Mouse (Mus musculus): ENCODE measurements around the gene Fat1. TPM values are rescaled to one million over a fixed set of nuclear protein-coding genes. Genes with fewer than 3 reads are reported as not detected.

Gene Fat1
- total and polyA plus RNA-seq, 3 experiments = 9.8 to 18.7 (median 16.6) TPM

DNA sequence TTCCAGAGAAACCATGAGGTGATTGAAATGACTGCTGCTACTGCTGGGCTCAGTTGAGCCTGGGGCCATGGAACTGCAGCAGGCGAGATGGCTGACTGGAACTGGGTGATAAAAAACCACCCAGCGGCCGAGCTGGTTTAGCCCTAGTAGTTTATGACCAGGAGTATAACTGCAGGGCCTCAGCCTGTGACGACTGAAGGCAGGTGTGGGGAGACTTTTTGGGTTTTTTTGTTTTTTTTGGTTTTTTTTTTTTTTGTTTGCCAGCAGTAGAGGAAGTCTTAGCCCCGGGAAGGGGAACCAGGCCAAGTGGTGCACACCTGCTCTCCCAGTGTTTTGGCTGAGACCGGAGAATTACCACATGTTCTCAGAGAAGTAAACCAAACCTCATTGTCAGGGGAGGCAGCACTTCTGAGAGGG lies 92.8 kb downstream of the Fat1 start:
- Histone ChIP-seq H3K9ac (ENCODE audit: low read depth, low read length) (no peak overlapping the region), H3K36me3 (ENCODE audit: control insufficient read depth, insufficient read depth, low read length) (no peaks in the 10 kb centered on the region), H3K79me2 (replicated peaks; ENCODE audit: control insufficient read depth, insufficient read depth, low read length) (no peaks in the 10 kb centered on the region), H3K4me1 (ENCODE audit: control insufficient read depth, insufficient read depth, low read length) (no peaks in the 10 kb centered on the region), H3K27me3 (ENCODE audit: control insufficient read depth, insufficient read depth, low read length) (no peaks in the 10 kb centered on the region), H3K4me3 (no peak overlapping the region), H3K27ac (no peak overlapping the region)
- intact Hi-C loops (cut with DNase I) = no loop called here
- WGBS = 78% methylated on average over 6 of the region's 6 CpGs
- TF ChIP-seq POLR2A (IDR thresholded peaks at IDR 0.05; ENCODE audit: insufficient read depth, low read depth, low read length) = no peak
- TF ChIP-seq EP300 (IDR thresholded peaks at IDR 0.05; ENCODE audit: insufficient read depth, low read depth, low read length) = no peak
- no peak for TF ChIP-seq CTCF (IDR thresholded peaks at IDR 0.05)
- DNase-seq = no peak

DNA sequence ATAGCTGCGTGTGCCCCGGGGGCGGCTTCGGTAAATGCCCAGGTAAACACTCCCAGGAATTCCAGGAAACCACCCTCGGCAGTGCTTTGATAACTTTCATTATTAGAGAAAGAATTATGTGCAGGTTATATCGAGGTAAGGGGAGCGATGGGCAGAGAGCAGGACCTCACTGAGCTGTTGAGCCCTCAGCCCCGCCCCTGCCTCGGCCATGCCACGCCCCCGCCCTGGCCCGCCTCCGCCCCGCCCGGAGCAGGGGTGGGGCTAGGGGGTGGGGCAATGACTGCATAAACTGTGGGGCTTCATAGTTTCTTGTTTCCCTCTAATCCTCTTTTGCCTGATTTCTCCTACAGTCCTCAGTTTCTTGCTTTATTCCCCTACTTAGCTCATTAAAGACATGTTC lies 103.1 kb downstream of the Fat1 start:
- no peak for DNase-seq
- 84% methylated on average over 15 of the region's 15 CpGs for WGBS
- no peaks in the 10 kb centered on the region for H3K4me1 ChIP-seq (ENCODE audit: control insufficient read depth, insufficient read depth, low read length)
- intact Hi-C loops (cut with DNase I) = no loop called here
- H3K27me3 ChIP-seq (ENCODE audit: control insufficient read depth, insufficient read depth, low read length) = no peaks in the 10 kb centered on the region
- H3K9ac ChIP-seq (ENCODE audit: low read depth, low read length) = no peak overlapping the region
- no peak overlapping the region for H3K4me3 ChIP-seq
- TF ChIP-seq CTCF (IDR thresholded peaks at IDR 0.05) (no peak), POLR2A (IDR thresholded peaks at IDR 0.05; ENCODE audit: insufficient read depth, low read depth, low read length) (no peak), EP300 (IDR thresholded peaks at IDR 0.05; ENCODE audit: insufficient read depth, low read depth, low read length) (no peak)
- H3K27ac ChIP-seq = no peak overlapping the region
- no peaks in the 10 kb centered on the region for H3K79me2 ChIP-seq (replicated peaks; ENCODE audit: control insufficient read depth, insufficient read depth, low read length)
- no peaks in the 10 kb centered on the region for H3K36me3 ChIP-seq (ENCODE audit: control insufficient read depth, insufficient read depth, low read length)

DNA sequence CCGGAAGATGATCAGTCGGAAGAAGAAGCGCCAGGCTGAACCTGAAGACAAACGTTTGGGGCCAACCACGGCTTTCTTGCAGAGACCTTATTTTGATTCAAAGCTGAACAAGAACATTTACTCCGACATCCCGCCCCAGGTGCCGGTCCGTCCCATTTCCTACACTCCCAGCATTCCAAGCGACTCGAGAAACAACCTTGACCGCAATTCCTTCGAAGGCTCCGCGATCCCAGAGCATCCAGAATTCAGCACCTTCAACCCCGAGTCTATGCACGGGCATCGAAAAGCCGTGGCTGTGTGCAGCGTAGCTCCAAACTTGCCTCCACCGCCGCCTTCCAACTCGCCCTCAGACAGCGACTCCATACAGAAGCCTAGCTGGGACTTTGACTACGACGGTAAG lies 108.9 kb downstream of the Fat1 start:
- Histone ChIP-seq H3K36me3 (ENCODE audit: control insufficient read depth, insufficient read depth, low read length) (no peaks in the 10 kb centered on the region), H3K27me3 (ENCODE audit: control insufficient read depth, insufficient read depth, low read length) (no peaks in the 10 kb centered on the region), H3K9ac (ENCODE audit: low read depth, low read length) (no peak overlapping the region), H3K27ac (no peak overlapping the region), H3K4me1 (ENCODE audit: control insufficient read depth, insufficient read depth, low read length) (no peaks in the 10 kb centered on the region), H3K79me2 (replicated peaks; ENCODE audit: control insufficient read depth, insufficient read depth, low read length) (no peaks in the 10 kb centered on the region), H3K4me3 (no peak overlapping the region)
- intact Hi-C loops (cut with DNase I) = no loop called here
- no peak for DNase-seq
- TF ChIP-seq POLR2A (IDR thresholded peaks at IDR 0.05; ENCODE audit: insufficient read depth, low read depth, low read length) = no peak
- TF ChIP-seq CTCF (IDR thresholded peaks at IDR 0.05) = no peak
- no peak for TF ChIP-seq EP300 (IDR thresholded peaks at IDR 0.05; ENCODE audit: insufficient read depth, low read depth, low read length)
- WGBS = 95% methylated on average over 26 of the region's 26 CpGs

DNA sequence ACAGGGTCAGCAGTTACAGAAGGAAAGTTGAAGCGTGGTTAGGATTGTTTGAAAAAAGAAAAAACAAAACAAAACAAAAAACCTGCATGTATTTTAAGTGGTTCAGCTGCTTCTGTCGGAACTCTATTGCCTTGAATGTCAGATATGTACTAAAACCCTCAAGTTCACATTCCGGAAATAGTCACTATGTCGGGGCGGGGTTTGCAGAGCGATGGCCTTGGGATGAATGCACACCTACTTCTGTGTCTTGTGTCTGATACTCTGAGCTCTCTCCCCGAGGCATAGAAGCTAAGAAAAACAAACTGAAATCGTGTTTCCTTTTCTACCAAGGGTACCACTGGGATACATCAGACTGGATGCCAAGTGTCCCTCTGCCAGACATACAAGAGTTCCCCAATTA lies 115.2 kb downstream of the Fat1 start:
- no peaks in the 10 kb centered on the region for H3K27me3 ChIP-seq (ENCODE audit: control insufficient read depth, insufficient read depth, low read length)
- no peaks in the 10 kb centered on the region for H3K79me2 ChIP-seq (replicated peaks; ENCODE audit: control insufficient read depth, insufficient read depth, low read length)
- TF ChIP-seq EP300 (IDR thresholded peaks at IDR 0.05; ENCODE audit: insufficient read depth, low read depth, low read length) (no peak), CTCF (IDR thresholded peaks at IDR 0.05) (no peak), POLR2A (IDR thresholded peaks at IDR 0.05; ENCODE audit: insufficient read depth, low read depth, low read length) (no peak)
- H3K36me3 ChIP-seq (ENCODE audit: control insufficient read depth, insufficient read depth, low read length) = no peaks in the 10 kb centered on the region
- intact Hi-C loops (cut with DNase I) = no loop called here
- no peaks in the 10 kb centered on the region for H3K4me1 ChIP-seq (ENCODE audit: control insufficient read depth, insufficient read depth, low read length)
- 82% methylated on average over 8 of the region's 8 CpGs for WGBS
- H3K9ac ChIP-seq (ENCODE audit: low read depth, low read length) = no peak overlapping the region
- H3K27ac ChIP-seq = no peak overlapping the region
- DNase-seq = no peak
- no peak overlapping the region for H3K4me3 ChIP-seq

DNA sequence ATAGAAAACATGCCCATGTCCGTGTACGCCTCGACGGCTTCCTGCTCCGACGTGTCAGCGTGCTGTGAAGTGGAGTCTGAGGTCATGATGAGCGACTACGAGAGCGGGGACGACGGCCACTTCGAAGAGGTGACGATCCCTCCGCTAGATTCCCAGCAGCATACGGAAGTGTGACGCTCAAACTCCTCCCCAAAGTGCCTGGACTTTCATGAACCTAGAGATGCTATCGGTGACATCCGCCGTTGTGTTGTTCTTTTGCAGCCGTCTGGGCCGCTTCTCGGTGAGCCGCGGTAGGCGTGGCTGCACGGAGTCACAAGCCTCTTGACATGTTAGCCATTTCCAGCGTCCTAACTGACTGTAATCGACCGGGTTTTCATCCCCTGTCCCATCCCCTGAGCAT lies 116.0 kb downstream of the Fat1 start:
- H3K9ac ChIP-seq (ENCODE audit: low read depth, low read length) = no peak overlapping the region
- intact Hi-C loops (cut with DNase I) = no loop called here
- DNase-seq = no peak
- WGBS = 94% methylated on average over 30 of the region's 30 CpGs
- no peak overlapping the region for H3K4me3 ChIP-seq
- H3K36me3 ChIP-seq (ENCODE audit: control insufficient read depth, insufficient read depth, low read length) = no peaks in the 10 kb centered on the region
- no peaks in the 10 kb centered on the region for H3K79me2 ChIP-seq (replicated peaks; ENCODE audit: control insufficient read depth, insufficient read depth, low read length)
- no peaks in the 10 kb centered on the region for H3K4me1 ChIP-seq (ENCODE audit: control insufficient read depth, insufficient read depth, low read length)
- no peaks in the 10 kb centered on the region for H3K27me3 ChIP-seq (ENCODE audit: control insufficient read depth, insufficient read depth, low read length)
- TF ChIP-seq EP300 (IDR thresholded peaks at IDR 0.05; ENCODE audit: insufficient read depth, low read depth, low read length) (no peak), POLR2A (IDR thresholded peaks at IDR 0.05; ENCODE audit: insufficient read depth, low read depth, low read length) (no peak), CTCF (IDR thresholded peaks at IDR 0.05) (no peak)
- no peak overlapping the region for H3K27ac ChIP-seq

DNA sequence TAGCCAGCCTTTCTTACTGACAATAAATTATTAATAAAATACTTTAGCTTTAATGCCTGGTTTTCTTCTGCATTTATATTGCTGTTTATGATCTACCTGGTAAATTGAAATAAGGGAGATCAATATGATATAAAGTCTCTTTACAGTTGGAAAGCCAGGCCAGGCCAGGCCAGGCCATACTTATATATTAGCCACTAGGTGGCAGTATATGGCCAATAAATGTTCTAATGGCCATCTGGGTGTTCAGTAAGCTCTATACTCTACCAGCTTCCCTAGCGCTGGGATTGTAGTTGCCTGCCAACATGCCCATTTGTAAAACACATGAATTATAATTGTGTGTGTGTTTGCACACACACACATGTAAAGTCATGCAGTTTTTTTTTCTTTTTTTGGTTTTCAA lies 117.0 kb downstream of the Fat1 start:
- no peaks in the 10 kb centered on the region for H3K36me3 ChIP-seq (ENCODE audit: control insufficient read depth, insufficient read depth, low read length)
- 76% methylated on average over 1 of the region's 1 CpGs for WGBS
- intact Hi-C loops (cut with DNase I) = no loop called here

More for the DNA sequence above, 117.0 kb downstream of the Fat1 start:
- no peaks in the 10 kb centered on the region for H3K79me2 ChIP-seq (replicated peaks; ENCODE audit: control insufficient read depth, insufficient read depth, low read length)
- TF ChIP-seq POLR2A (IDR thresholded peaks at IDR 0.05; ENCODE audit: insufficient read depth, low read depth, low read length) (no peak), CTCF (IDR thresholded peaks at IDR 0.05) (peak; percentile 67), EP300 (IDR thresholded peaks at IDR 0.05; ENCODE audit: insufficient read depth, low read depth, low read length) (no peak)
- no peak overlapping the region for H3K27ac ChIP-seq
- H3K27me3 ChIP-seq (ENCODE audit: control insufficient read depth, insufficient read depth, low read length) = no peaks in the 10 kb centered on the region
- H3K9ac ChIP-seq (ENCODE audit: low read depth, low read length) = no peak overlapping the region
- no peak for DNase-seq
- H3K4me1 ChIP-seq (ENCODE audit: control insufficient read depth, insufficient read depth, low read length) = no peaks in the 10 kb centered on the region
- no peak overlapping the region for H3K4me3 ChIP-seq
